Mouse (Mus musculus) forebrain, embryonic 11.5 days (tissue): ENCODE measurements at regions not wholly inside any gene's neighbourhood (a gene's known extent, or its start where the extent isn't known, plus 50 kb on each side); places are given as distances from the start of the nearest gene placed in this dataset.
A peak's percentile ranks its signal among the peaks of the same experiment; 100 is the strongest.
"Not testable (repeated sequence)": the region's sequence is repeated elsewhere in the genome, so short reads cannot be mapped to it uniquely, and the experiment has no call there.

Experiments
- ATAC-seq: fragments of 200-750 bp; cut with Nextera tagmentation; replicated peaks from 2 replicates; pipeline ENCODE4 v1.8.0; 2017; ENCODE audit warnings: moderate TSS enrichment; ENCODE audit not compliant: low FRiP score
- DNase-seq: peaks from one replicate; pipeline ENCODE4 v3.0.0-alpha.2; 2017; ENCODE audit warnings: low spot score
- H3K27ac ChIP-seq: fragments of 300-500 bp; sonication (generic); 2 replicates; pipeline ENCODE4 v1.5.1; 2014; ENCODE audit warnings: low read depth, low read length
- H3K27me3 ChIP-seq: fragments of 300-500 bp; sonication (generic); 2 replicates; pipeline ENCODE4 v1.6.1; 2014; ENCODE audit warnings: mild to moderate bottlenecking, low read length, mixed read lengths; ENCODE audit not compliant: control insufficient read depth, insufficient read depth
- H3K36me3 ChIP-seq: fragments of 300-500 bp; sonication (generic); 2 replicates; pipeline ENCODE4 v1.6.1; 2014; ENCODE audit warnings: mild to moderate bottlenecking, low read length, moderate library complexity, mixed read lengths; ENCODE audit not compliant: control insufficient read depth, insufficient read depth
- H3K4me1 ChIP-seq: fragments of 300-500 bp; sonication (generic); replicated peaks from 2 replicates; pipeline ENCODE4 v1.6.1; 2014; ENCODE audit warnings: low read length, mixed read lengths; ENCODE audit not compliant: control insufficient read depth, insufficient read depth
- H3K4me2 ChIP-seq: fragments of 300-500 bp; sonication (generic); 2 replicates; pipeline ENCODE4 v1.6.1; 2014; ENCODE audit warnings: low read depth, mild to moderate bottlenecking, low read length, moderate library complexity, mixed read lengths; ENCODE audit not compliant: severe bottlenecking
- H3K4me3 ChIP-seq: fragments of 300-500 bp; sonication (generic); 2 replicates; pipeline ENCODE4 v1.5.1; 2014; ENCODE audit warnings: low read depth, low read length
- H3K9ac ChIP-seq: fragments of 300-500 bp; sonication (generic); 2 replicates; pipeline ENCODE4 v1.6.1; 2014; ENCODE audit warnings: low read length
- H3K9me3 ChIP-seq: fragments of 300-500 bp; sonication (generic); 2 replicates; pipeline ENCODE4 v1.6.1; 2016; ENCODE audit warnings: low read length, mixed read lengths; ENCODE audit not compliant: control insufficient read depth
- WGBS: fragments of 180-500 bp; shearing (Covaris S2); extraction: QIAGEN DNeasy Blood & Tissue Kit; methylation state at CpG from one replicate; pipeline ENCODE4 v1.1.7; 2014; 5-methylcytosine and 5-hydroxymethylcytosine counted together

GRCm38 (mm10) chr5:96898120-96898672 lies 99.3 kb upstream of the Bmp2k start:
- Histone ChIP-seq H3K9ac (no peak overlapping the region), H3K9me3 (no peaks in the 10 kb centered on the region), H3K27me3 (no peaks in the 10 kb centered on the region), H3K4me1 (no peaks in the 10 kb centered on the region), H3K36me3 (no peaks in the 10 kb centered on the region), H3K4me2 (no peak overlapping the region), H3K4me3 (no peak overlapping the region), H3K27ac (no peak overlapping the region)
- no peak for ATAC-seq
- DNase-seq = no peak
- 85% methylated on average over 8 of the region's 8 CpGs for WGBS

GRCm38 (mm10) chr5:96898695-96899094 lies 98.8 kb upstream of the Bmp2k start:
- Histone ChIP-seq H3K27ac (no peak overlapping the region), H3K9me3 (no peaks in the 10 kb centered on the region), H3K27me3 (no peaks in the 10 kb centered on the region), H3K9ac (no peak overlapping the region), H3K4me3 (no peak overlapping the region), H3K36me3 (no peaks in the 10 kb centered on the region), H3K4me2 (no peak overlapping the region), H3K4me1 (no peaks in the 10 kb centered on the region)
- no peak for ATAC-seq
- DNase-seq = no peak
- 79% methylated on average over 5 of the region's 5 CpGs for WGBS

GRCm38 (mm10) chr5:96905572-96906271 lies 91.8 kb upstream of the Bmp2k start:
- H3K4me1 ChIP-seq = no peaks in the 10 kb centered on the region
- H3K27ac ChIP-seq = no peak overlapping the region
- WGBS = 35% methylated on average over 17 of the region's 17 CpGs
- no peaks in the 10 kb centered on the region for H3K36me3 ChIP-seq
- H3K9ac ChIP-seq = no peak overlapping the region; the same call in 1 of the 2 replicates
- no peak overlapping the region for H3K4me3 ChIP-seq
- ATAC-seq (peak; percentile 76; the same call in 1 of the 2 replicates), DNase-seq (peak; percentile 75)
- no peaks in the 10 kb centered on the region for H3K27me3 ChIP-seq
- H3K9me3 ChIP-seq = no peaks in the 10 kb centered on the region
- H3K4me2 ChIP-seq = 0 out of 2 replicates have a peak overlapping the region, but pooled peaks have one; percentile 11

- H3K9me3 ChIP-seq, H3K36me3 ChIP-seq, H3K4me1 ChIP-seq, H3K9ac ChIP-seq, DNase-seq, H3K27ac ChIP-seq, H3K4me2 ChIP-seq, ATAC-seq, H3K27me3 ChIP-seq, H3K4me3 ChIP-seq: not testable (repeated sequence)
- 89% methylated on average over 2 of the region's 2 CpGs for WGBS
Measured at GRCm38 (mm10) chr5:96908371-96908770, 89.1 kb upstream of the Bmp2k start.

- WGBS = 77% methylated on average over 6 of the region's 6 CpGs
- no peaks in the 10 kb centered on the region for H3K4me1 ChIP-seq
- ATAC-seq (no peak), DNase-seq (no peak)
- H3K4me3 ChIP-seq = no peak overlapping the region
- no peaks in the 10 kb centered on the region for H3K36me3 ChIP-seq
- no peak overlapping the region for H3K27ac ChIP-seq
- no peaks in the 10 kb centered on the region for H3K27me3 ChIP-seq
- no peak overlapping the region for H3K9ac ChIP-seq
- H3K9me3 ChIP-seq = no peaks in the 10 kb centered on the region
- H3K4me2 ChIP-seq = no peak overlapping the region
Measured at GRCm38 (mm10) chr5:96909218-96909617, 88.3 kb upstream of the Bmp2k start.

GRCm38 (mm10) chr5:96911550-96912253 lies 85.8 kb upstream of the Bmp2k start:
- ATAC-seq (0 out of 2 replicates have a peak, but pooled peaks have one; percentile 42), DNase-seq (no peak)
- Histone ChIP-seq H3K27ac (no peak overlapping the region), H3K36me3 (no peaks in the 10 kb centered on the region), H3K27me3 (no peaks in the 10 kb centered on the region), H3K4me1 (no peaks in the 10 kb centered on the region), H3K4me3 (no peak overlapping the region), H3K4me2 (no peak overlapping the region), H3K9ac (no peak overlapping the region), H3K9me3 (no peaks in the 10 kb centered on the region)
- 71% methylated on average over 13 of the region's 13 CpGs for WGBS

GRCm38 (mm10) chr5:96912254-96912635 lies 85.2 kb upstream of the Bmp2k start:
- no peaks in the 10 kb centered on the region for H3K27me3 ChIP-seq
- 95% methylated on average over 4 of the region's 4 CpGs for WGBS
- H3K9ac ChIP-seq = no peak overlapping the region
- no peaks in the 10 kb centered on the region for H3K36me3 ChIP-seq
- DNase-seq = no peak
- ATAC-seq = no peak
- no peak overlapping the region for H3K27ac ChIP-seq
- no peaks in the 10 kb centered on the region for H3K4me1 ChIP-seq
- H3K4me3 ChIP-seq = no peak overlapping the region
- H3K9me3 ChIP-seq = no peaks in the 10 kb centered on the region
- no peak overlapping the region for H3K4me2 ChIP-seq

- Histone ChIP-seq H3K27ac (no peak overlapping the region), H3K9ac (no peak overlapping the region), H3K4me2 (no peak overlapping the region), H3K36me3 (no peaks in the 10 kb centered on the region), H3K4me1 (no peaks in the 10 kb centered on the region), H3K27me3 (no peaks in the 10 kb centered on the region), H3K4me3 (no peak overlapping the region), H3K9me3 (no peaks in the 10 kb centered on the region)
- DNase-seq (no peak), ATAC-seq (no peak)
- WGBS = 94% methylated on average over 4 of the region's 4 CpGs
Measured at GRCm38 (mm10) chr5:96912781-96913180, 84.7 kb upstream of the Bmp2k start.
